Mouse (Mus musculus) hematopoietic multipotent progenitor cell, adult 10-12 weeks (in vitro differentiated cells): ENCODE results near the gene Scgb1b20. TPM values are rescaled to one million over a fixed set of nuclear protein-coding genes. Genes with fewer than 3 reads are reported as not detected.

ENCODE experiments used
- polyA plus RNA-seq: library from polyadenylated mRNA; stranded (reverse); fragments of >175 nt; gene quantifications from 2 replicates; pipeline ENCODE4 v1.2.3, GENCODE M21; 2012; ENCODE audit warnings: low replicate concordance

Gene Scgb1b20
- polyA plus RNA-seq: not detected in 2 replicates

DNA sequence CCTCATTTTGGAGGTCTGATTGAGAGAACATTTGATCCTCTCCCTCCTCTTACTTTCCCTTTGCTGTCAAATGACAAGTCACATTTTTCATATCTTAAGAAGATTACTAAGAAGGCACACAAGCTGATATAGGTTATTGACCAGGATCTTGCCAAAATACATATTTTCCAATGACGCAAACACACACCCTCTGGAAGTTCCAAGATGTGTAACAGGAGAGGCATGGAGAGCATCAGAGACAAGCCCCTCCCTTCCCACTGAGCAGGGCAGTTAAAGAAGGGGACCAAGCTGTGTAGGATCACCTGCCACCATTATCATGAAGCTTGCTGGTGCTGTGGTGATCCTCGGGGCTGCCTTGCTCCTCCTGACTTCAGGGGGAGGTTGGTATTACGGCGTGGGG, at the start of gene Scgb1b20:
TSS of gene Scgb1b20 (plus strand) at position 301 of the 400 bp plus-strand sequence.

DNA sequence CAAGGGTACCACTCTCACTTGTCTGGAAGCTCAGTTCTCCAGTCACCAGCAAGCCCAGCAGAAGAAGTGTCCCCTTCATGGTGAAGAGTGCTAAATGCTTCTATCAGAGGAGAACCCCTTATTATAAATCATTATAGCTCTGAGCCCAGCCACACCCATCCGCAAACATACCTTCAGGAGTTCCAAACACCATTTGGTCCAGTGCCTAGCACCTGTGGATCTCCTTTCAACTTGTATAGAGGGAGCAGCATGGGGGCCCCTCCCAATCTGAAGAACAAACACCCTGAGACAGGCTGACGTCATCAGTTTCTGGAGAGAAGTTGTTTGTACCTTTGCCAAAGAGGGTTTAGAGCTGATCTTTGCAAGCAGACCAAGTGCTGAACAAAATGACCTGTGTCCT, 6.8 kb upstream of the Scgb1b20 start, which contains the start of gene Scgb2b20:
TSS of gene Scgb2b20 (minus strand) at position 101 of the 400 bp plus-strand sequence.

Other genes starting within 250 kb of the Scgb1b20 start
- gene Scgb2b18, start 199.4 kb upstream of the Scgb1b20 start, polyA plus RNA-seq: not detected in 2 replicates
- not detected in 2 replicates for gene Scgb1b18, start 187.7 kb upstream of the Scgb1b20 start, polyA plus RNA-seq
- gene Scgb2b19, start 92.9 kb upstream of the Scgb1b20 start, polyA plus RNA-seq: not detected in 2 replicates
- gene Scgb1b19, start 85.9 kb upstream of the Scgb1b20 start, polyA plus RNA-seq: not detected in 2 replicates
- gene Scgb2b20, start 6.9 kb upstream of the Scgb1b20 start, polyA plus RNA-seq: not detected in 2 replicates
- not detected in 2 replicates for gene Scgb2b21, start 147.2 kb downstream of the Scgb1b20 start, polyA plus RNA-seq